ENCODE assay signal across 10 mouse cellular contexts in the genomic region with DNA sequence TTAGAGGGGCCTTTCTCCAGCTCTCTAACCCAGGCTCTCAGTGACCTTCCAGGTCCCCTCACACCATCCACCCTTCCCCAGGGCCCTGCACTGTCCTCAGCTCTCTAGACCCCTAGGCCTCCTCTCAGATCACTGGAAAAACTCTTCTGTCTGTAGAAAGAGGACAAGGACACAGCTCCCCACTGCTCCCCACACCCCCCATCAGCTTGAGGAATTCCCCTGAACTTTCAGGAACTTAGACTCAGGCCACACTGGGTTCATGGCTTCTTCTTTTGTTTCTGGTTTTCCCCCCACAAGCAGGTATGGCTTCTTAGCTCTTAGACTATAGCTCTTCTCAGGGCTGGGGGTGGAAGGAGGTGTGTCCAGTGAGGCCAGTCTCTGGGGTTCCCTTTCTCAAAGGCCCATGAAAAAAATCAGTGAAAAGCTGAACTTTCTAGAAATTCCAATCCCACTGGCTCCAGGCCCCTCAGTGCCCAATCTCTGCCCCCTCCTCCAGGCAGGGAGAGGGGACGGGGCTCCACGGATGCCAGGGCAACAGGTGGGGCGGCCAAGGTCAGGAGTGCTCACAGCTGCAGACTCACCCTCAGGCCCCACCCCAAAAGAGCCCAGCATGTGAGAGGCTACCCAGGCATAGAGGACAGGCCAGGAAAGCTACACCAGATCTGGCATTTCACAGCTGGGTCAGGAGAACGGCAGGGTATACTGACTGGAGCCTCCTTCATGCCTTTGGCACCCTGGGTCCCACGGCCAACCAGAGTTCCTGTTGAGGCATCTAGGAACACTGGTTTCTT. TPM values are rescaled to one million over a fixed set of nuclear protein-coding genes. Genes with fewer than 3 reads are reported as not detected.
DNase-seq lines count a peak whose midpoint lies in the region; ATAC-seq and TF ChIP-seq lines count a peak whose summit lies in the region.
"Had no signal": no experiment of that assay in that cellular context is flagged by ENCODE, and none has a peak within 500 bp of the region (broad histone marks: within the 10 kb centered on the region; RNA-seq: fewer than 3 reads in every experiment).

No protein-coding gene starts in this region.

- TF ChIP-seq CTCF in bone marrow macrophage, adult 2 months (IDR thresholded peaks at IDR 0.05; ENCODE audit: low read depth, low read length): no peak

- peaks cover 2% of the 10 kb centered on the region; the same call in 1 of the 2 replicates for H3K9me3 ChIP-seq in forebrain, embryonic 10.5 days
- no peaks in the 10 kb centered on the region for H3K9me3 ChIP-seq in forebrain, embryonic 15.5 days
- no peaks in the 10 kb centered on the region for H3K9me3 ChIP-seq in liver, embryonic 11.5 days (ENCODE audit: control insufficient read depth, low read length)
- no peaks in the 10 kb centered on the region for H3K9me3 ChIP-seq in liver, embryonic 12.5 days (replicated peaks)
- H3K9me3 ChIP-seq in liver, embryonic 16.5 days (replicated peaks; ENCODE audit: control insufficient read depth, low read length): no peaks in the 10 kb centered on the region

- no peak overlapping the region for H3K9ac ChIP-seq in forebrain, embryonic 15.5 days (replicated peaks)
- H3K9ac ChIP-seq in liver, embryonic 11.5 days (ENCODE audit: low read depth, low read length): no peak overlapping the region
- no peak overlapping the region for H3K9ac ChIP-seq in liver, embryonic 12.5 days
- no peak overlapping the region for H3K9ac ChIP-seq in liver, embryonic 16.5 days (ENCODE audit: low read depth, low read length)

- H3K27ac ChIP-seq in forebrain, embryonic 10.5 days: peak overlapping the region; percentile 62
- H3K27ac ChIP-seq in forebrain, embryonic 15.5 days (replicated peaks): no peak overlapping the region
- H3K27ac ChIP-seq in liver, embryonic 11.5 days (ENCODE audit: low read depth, low read length): 0 out of 2 replicates have a peak overlapping the region, but pooled peaks have one; percentile 15
- no peak overlapping the region; the same call in 1 of the 2 replicates for H3K27ac ChIP-seq in liver, embryonic 12.5 days
- H3K27ac ChIP-seq in bone marrow macrophage, adult 2 months (ENCODE audit: insufficient read depth, low read depth, low read length): peak overlapping the region; percentile 59
- H3K27ac ChIP-seq in liver, embryonic 16.5 days (ENCODE audit: low read length): no peak overlapping the region

- no peak for ATAC-seq in forebrain, embryonic 15.5 days (replicated peaks)
- no peak for ATAC-seq in liver, embryonic 11.5 days (replicated peaks; ENCODE audit: low FRiP score)
- no peak for ATAC-seq in liver, embryonic 12.5 days
- 0 out of 2 replicates have a peak, but pooled peaks have one; percentile 9 for ATAC-seq in liver, embryonic 16.5 days (ENCODE audit: low read depth)

- 61% methylated on average over 5 of the region's 5 CpGs for WGBS in forebrain, embryonic 10.5 days
- 68% methylated on average over 5 of the region's 5 CpGs for WGBS in forebrain, embryonic 15.5 days
- 78% methylated on average over 5 of the region's 5 CpGs for WGBS in liver, embryonic 11.5 days
- WGBS in liver, embryonic 12.5 days (ENCODE audit: insufficient replicate concordance): 69% methylated on average over 5 of the region's 5 CpGs
- WGBS in liver, embryonic 16.5 days (ENCODE audit: insufficient replicate concordance): 58% methylated on average over 5 of the region's 5 CpGs

- H3K27me3 ChIP-seq in forebrain, embryonic 10.5 days (ENCODE audit: poor library complexity, severe bottlenecking): no peaks in the 10 kb centered on the region
- H3K27me3 ChIP-seq in forebrain, embryonic 15.5 days: no peaks in the 10 kb centered on the region
- no peaks in the 10 kb centered on the region for H3K27me3 ChIP-seq in liver, embryonic 11.5 days (replicated peaks; ENCODE audit: control insufficient read depth, insufficient read depth, low read length)
- H3K27me3 ChIP-seq in liver, embryonic 12.5 days (replicated peaks): no peaks in the 10 kb centered on the region
- no peaks in the 10 kb centered on the region for H3K27me3 ChIP-seq in liver, embryonic 16.5 days (ENCODE audit: control insufficient read depth, insufficient read depth, low read depth, low read length)

- no peak overlapping the region for H3K4me3 ChIP-seq in forebrain, embryonic 10.5 days
- no peak overlapping the region for H3K4me3 ChIP-seq in forebrain, embryonic 15.5 days
- no peak overlapping the region for H3K4me3 ChIP-seq in liver, embryonic 11.5 days (ENCODE audit: low read depth, low read length)
- H3K4me3 ChIP-seq in liver, embryonic 12.5 days: no peak overlapping the region
- no peak overlapping the region for H3K4me3 ChIP-seq in bone marrow macrophage, adult 2 months (ENCODE audit: insufficient read depth, low read length)
- H3K4me3 ChIP-seq in liver, embryonic 16.5 days (ENCODE audit: low read depth, low read length): no peak overlapping the region

- TF ChIP-seq POLR2A in bone marrow macrophage, adult 2 months (IDR thresholded peaks at IDR 0.05; ENCODE audit: borderline replicate concordance, low read depth, low read length): no peak

- H3K4me1 ChIP-seq in forebrain, embryonic 10.5 days: peaks cover 64% of the 10 kb centered on the region
- H3K4me1 ChIP-seq in forebrain, embryonic 15.5 days: peaks cover 2% of the 10 kb centered on the region; the same call in 1 of the 2 replicates
- peaks cover 29% of the 10 kb centered on the region for H3K4me1 ChIP-seq in liver, embryonic 11.5 days (replicated peaks; ENCODE audit: control insufficient read depth, insufficient read depth, low read length)
- H3K4me1 ChIP-seq in liver, embryonic 12.5 days: peaks cover 57% of the 10 kb centered on the region
- peaks cover 35% of the 10 kb centered on the region for H3K4me1 ChIP-seq in bone marrow macrophage, adult 2 months (ENCODE audit: control insufficient read depth, insufficient read depth, low read length)
- peaks cover 22% of the 10 kb centered on the region for H3K4me1 ChIP-seq in liver, embryonic 16.5 days (ENCODE audit: control insufficient read depth, low read depth, low read length)

- peaks cover 3% of the 10 kb centered on the region for H3K36me3 ChIP-seq in forebrain, embryonic 10.5 days (replicated peaks)
- H3K36me3 ChIP-seq in forebrain, embryonic 15.5 days: no peaks in the 10 kb centered on the region
- no peaks in the 10 kb centered on the region for H3K36me3 ChIP-seq in liver, embryonic 11.5 days (ENCODE audit: control insufficient read depth, insufficient read depth, low read length)
- no peaks in the 10 kb centered on the region for H3K36me3 ChIP-seq in liver, embryonic 12.5 days
- no peaks in the 10 kb centered on the region for H3K36me3 ChIP-seq in liver, embryonic 16.5 days (ENCODE audit: control insufficient read depth, insufficient read depth)

- DNase-seq in forebrain, embryonic 10.5 days (ENCODE audit: extremely low spot score, low spot score): no peak
- DNase-seq in liver, embryonic 11.5 days (ENCODE audit: low spot score): no peak
- DNase-seq in urinary bladder, adult 2 months (ENCODE audit: low spot score): no peak
- no peak for DNase-seq in gastrocnemius, adult 18-20 months (ENCODE audit: low spot score)
- DNase-seq: cerebellum, adult 8-10 months; layer of hippocampus, adult 9-11 months had no signal

- H3K4me2 ChIP-seq in forebrain, embryonic 15.5 days (replicated peaks): no peak overlapping the region
- peak overlapping the region; percentile 16; the same call in 1 of the 2 replicates for H3K4me2 ChIP-seq in liver, embryonic 11.5 days
- H3K4me2 ChIP-seq in liver, embryonic 12.5 days: no peak overlapping the region
- H3K4me2 ChIP-seq in liver, embryonic 16.5 days (ENCODE audit: low read depth, low read length): no peak overlapping the region

RNA-seq across cellular contexts. Expression of a gene that starts 21.5 kb away (rescaled TPM):
- polyA plus RNA-seq in forebrain, embryonic 10.5 days (2016; fragmentation: Nextera tagmentation; extraction: Ambion mirVana): 11.5 and 11.8 TPM in 2 replicates
- 12.6 and 13.9 TPM in 2 replicates for polyA plus RNA-seq in forebrain, embryonic 15.5 days (2015; fragmentation: Nextera tagmentation; extraction: Ambion mirVana)
- polyA plus RNA-seq in liver, embryonic 11.5 days (2014; fragmentation: Nextera tagmentation; extraction: Ambion mirVana): 6.0 and 6.6 TPM in 2 replicates
- polyA plus RNA-seq in liver, embryonic 12.5 days (2016; fragmentation: Nextera tagmentation; extraction: Ambion mirVana): 5.0 and 5.8 TPM in 2 replicates
- polyA plus RNA-seq in bone marrow macrophage, adult 2 months (2012; ENCODE audit: insufficient read depth, insufficient read length, missing spikeins): 13.4 and 16.3 TPM in 2 replicates
- 4.9 and 5.9 TPM in 2 replicates for polyA plus RNA-seq in liver, embryonic 16.5 days (2015; fragmentation: Nextera tagmentation; extraction: Ambion mirVana)
- polyA plus RNA-seq in urinary bladder, adult 2 months (2012; rRNA removed): 24.7 and 25.8 TPM in 2 replicates
- total RNA-seq in gastrocnemius, adult 18-20 months (2021): 1 to 10 TPM; 1.9 to 3.1 TPM

RNA-seq across cellular contexts. Expression of a gene that starts 36.8 kb away (rescaled TPM):
- 10.2 and 11.0 TPM in 2 replicates for polyA plus RNA-seq in forebrain, embryonic 10.5 days (2016; fragmentation: Nextera tagmentation; extraction: Ambion mirVana)
- polyA plus RNA-seq in forebrain, embryonic 15.5 days (2015; fragmentation: Nextera tagmentation; extraction: Ambion mirVana): 30.6 and 31.5 TPM in 2 replicates
- polyA plus RNA-seq in liver, embryonic 11.5 days (2014; fragmentation: Nextera tagmentation; extraction: Ambion mirVana): 2.2 and 2.8 TPM in 2 replicates
- 1.3 and 1.4 TPM in 2 replicates for polyA plus RNA-seq in liver, embryonic 12.5 days (2016; fragmentation: Nextera tagmentation; extraction: Ambion mirVana)
- 1.2 and 3.1 TPM in 2 replicates for polyA plus RNA-seq in bone marrow macrophage, adult 2 months (2012; ENCODE audit: insufficient read depth, insufficient read length, missing spikeins)
- 0.32 and 0.67 TPM in 2 replicates for polyA plus RNA-seq in liver, embryonic 16.5 days (2015; fragmentation: Nextera tagmentation; extraction: Ambion mirVana)
- polyA plus RNA-seq in urinary bladder, adult 2 months (2012; rRNA removed): 8.0 and 10.2 TPM in 2 replicates
- 1 to 10 TPM in 1 of 2 experiments, under 1 TPM in 1; 0.57 to 1.8 TPM for total RNA-seq in gastrocnemius, adult 18-20 months (2021)

Comparison
In these comparisons a context has a peak if more than half of its experiments do, and no peak if none do; other contexts are left out.
1. H3K27ac ChIP-seq: peak in forebrain, embryonic 10.5 days (single experiment), liver, embryonic 11.5 days (single experiment) and bone marrow macrophage, adult 2 months (single experiment); none in forebrain, embryonic 15.5 days (single experiment), liver, embryonic 12.5 days (single experiment) and liver, embryonic 16.5 days (single experiment).